Mouse (Mus musculus): ENCODE measurements around the gene Ankrd42. TPM values are rescaled to one million over a fixed set of nuclear protein-coding genes. Genes with fewer than 3 reads are reported as not detected.

The Ankrd42 gene
- not detected for polyA plus RNA-seq (2017; shearing (Covaris generic))

DNA sequence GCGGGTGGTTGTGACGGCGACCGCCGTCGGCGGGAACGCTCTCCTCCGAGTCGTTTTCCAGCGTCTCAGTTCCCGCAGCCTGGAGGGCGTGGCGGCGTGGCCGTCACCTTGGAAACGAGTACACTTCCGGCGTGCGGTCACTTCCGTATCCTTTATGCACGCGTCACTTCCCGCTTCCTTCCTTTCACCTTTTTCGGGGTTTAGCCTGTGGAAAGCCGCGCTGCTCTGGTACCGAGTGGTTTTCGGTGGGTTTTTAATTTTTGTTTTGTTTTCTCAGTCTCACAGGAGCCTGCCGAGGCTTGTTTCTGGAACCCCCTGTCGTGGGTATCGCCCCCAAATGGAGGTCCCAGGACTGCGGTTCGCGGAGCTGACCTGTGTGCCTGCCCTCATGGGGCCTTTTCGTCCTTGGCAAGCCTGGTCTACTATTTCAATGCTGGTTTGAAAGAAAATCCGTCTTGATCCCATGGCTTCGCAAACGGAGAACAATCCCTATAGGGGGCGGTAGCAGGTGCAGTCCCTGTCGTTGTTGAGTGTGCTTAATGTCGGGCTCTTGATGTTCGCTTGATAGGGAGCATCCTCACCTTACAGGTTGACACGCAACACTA lies at the start of gene Ankrd42:
Gene Ankrd42, minus strand, starts transcription at position 122 of the 605 bp plus-strand sequence.
- ATAC-seq = peak; percentile 98

DNA sequence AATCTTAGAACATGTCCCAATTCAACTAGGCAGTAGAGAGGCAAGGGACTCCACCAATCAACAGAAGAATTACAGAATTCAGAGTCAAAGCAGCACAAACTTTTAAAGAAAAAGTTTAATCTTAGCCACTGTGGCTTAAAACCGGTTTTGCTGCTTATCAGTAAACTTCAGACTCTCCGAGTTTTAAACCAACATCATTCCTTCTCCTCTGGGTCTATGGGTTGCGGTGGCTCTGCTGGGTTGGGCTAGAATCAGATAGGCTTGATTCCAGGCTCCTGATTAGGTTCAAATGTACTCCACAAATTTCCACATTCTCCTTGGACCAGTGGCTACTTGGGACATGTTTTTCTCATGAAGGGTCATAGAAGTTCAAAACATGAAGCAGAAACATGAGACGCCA lies 40.4 kb upstream of the Ankrd42 start:
- ATAC-seq = no peak

DNA sequence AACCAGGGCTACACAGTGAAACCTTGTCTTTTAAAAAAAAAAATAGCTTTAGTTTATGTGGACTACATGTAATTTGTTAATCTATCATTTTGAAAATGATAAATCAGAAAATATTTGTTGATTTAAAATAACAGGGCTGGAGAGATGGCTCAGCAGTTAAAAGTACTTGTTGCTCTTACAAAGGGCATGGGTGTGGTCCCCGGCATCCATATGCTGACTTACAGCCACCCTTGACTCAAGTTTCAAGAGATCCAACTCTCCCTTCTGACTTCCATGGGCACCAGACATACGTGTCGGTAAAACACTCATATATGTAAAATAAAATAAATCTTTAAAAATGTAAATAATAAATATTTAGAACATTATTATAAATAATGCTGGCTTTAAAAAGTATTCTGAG lies 38.2 kb upstream of the Ankrd42 start:
- no peak for ATAC-seq

DNA sequence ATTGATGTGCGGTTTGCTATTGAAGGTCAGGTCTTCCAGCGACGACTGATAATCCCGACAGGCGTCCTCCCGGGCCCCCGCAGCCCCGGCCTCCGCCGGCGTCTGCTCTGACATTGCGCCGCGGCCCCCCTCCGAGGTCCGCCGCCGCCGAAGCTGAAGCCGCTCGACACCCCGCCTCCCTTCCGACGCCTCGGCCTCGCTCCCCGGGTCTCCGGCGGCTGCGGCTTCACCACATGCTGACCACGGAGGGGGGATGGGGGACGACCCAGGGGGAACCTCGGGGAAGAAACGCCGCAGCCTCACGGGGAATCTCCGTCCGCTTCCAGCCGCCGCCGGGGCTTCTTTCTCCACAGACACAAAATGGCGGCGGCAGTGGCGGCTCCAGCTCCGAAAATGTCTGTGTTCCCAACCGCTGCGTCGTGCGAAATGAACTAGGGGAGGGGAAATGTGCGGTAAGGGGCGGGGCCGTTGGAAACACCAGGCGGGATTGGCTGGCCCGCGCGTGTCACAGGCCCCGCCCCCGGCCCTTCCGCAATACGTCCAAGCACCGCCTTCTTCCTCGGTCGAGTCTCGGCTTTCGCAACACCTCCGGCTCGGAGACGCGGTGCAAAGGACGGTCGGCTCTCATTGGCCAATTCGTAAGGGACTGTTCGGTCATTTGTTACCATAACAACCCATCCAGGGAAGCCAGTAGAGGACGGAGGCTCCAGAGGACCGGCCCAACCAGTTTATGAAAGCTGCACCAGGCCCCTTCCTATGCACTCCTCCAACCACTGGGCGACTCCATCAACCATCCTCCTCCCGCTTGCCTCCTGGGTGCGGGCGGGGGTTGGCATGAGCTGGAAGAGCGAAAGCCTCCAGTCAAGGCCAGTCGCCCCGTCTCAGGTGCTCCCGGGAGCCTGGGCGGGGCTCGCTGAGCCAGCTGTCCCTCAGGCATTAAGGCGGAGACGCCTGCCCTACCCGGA lies 32.8 kb upstream of the Ankrd42 start, which contains the start of gene Pcf11:
Gene Pcf11, minus strand, starts transcription at position 428 of the 965 bp plus-strand sequence.
- ATAC-seq = peak; percentile 86

DNA sequence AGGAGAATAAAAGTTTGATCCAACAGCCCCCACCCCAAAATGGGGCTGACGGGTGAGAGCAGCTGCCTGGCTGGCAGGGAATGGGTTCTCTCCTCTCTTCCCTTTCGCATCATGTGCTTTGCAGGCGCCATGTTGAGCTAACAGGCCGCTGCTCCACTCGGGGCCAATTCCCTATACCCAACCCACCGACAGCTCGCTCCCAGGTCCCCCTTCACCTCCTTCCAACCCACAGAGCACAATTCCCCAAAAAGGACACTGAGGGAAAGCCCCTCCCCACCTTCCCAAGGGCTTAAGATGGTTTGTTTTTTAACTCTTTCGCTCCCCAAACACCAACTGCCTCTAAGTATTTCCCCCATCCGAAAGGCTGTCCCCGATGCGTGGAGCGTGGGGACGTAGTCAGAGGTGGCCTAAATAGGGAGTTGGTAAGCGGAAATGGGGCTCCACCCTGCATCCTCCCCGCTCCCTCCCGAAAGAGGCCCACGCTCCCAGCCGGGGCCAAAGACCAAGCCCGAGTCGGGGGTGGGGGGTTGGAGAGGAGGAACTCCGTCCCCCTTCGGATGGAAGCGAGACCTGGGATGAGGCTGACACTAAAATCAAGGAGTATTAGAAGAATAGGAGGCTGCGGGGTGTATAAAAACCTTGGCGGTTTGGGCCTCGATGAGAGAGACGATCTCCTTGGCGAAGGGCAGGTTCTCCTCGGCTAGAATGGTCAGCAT lies 32.0 kb upstream of the Ankrd42 start:
- ATAC-seq = peak; percentile 37

DNA sequence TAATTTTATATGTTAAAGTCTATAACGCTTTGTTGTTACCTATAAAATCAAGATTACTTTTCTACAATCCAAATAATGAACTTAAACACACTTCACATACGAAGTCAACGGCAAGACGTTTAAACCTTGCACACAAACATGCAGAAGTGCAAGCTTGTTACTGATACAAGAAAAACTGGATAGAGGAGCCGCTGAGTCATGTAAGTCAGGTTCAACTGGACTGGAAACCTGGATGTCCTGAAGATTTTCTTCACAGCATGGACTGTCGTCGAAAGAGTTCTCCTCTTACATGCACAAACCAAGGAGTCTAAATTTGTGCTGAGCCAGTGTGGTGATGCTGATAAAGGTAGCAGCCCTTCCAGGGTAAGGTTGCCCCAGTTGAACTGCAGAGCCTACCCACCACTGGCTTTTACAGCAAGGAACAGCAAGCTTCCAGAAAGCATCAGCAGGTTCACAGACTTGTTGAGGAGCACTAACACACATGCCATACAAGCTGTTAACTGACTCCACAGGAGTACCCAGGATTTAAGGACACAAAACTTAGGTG lies 29.4 kb upstream of the Ankrd42 start:
- no peak for ATAC-seq

DNA sequence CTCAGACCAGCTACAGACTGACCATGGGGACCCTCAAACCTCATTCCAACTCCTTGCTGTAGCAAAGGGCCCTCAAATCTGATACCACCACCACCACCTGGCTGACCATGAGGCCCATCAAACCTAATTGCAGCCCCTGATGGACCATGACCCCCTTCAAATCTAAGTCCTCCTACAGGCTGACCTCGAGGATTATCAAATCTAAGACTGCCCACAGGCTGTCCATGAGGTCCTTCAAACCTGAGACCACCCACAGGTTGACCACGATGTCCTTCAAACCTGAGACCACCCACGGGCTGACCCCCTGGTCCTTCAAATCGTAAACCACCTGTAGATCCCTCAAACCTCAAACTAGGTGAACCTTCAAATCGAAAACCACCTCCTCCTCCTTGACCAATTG lies 21.1 kb upstream of the Ankrd42 start:
- no peak for ATAC-seq

DNA sequence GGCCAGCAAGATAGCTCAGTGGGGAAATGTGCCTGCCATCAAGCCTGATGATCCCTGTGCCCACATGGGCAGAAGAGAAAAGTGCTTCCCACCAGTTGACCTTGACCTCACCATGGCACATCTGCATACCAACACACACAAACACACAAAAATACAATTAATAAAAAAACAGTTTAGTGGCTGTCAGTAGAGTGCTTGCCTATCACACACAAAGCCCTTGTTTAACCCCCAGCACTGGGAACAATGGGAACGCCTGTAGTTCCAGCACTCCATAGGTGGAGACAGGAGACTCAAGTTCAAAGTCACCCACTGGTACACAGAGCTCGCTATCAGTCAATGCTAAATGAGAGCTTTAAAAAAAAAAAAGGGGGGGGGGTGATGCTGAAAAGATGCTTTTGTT lies 19.4 kb upstream of the Ankrd42 start:
- ATAC-seq = no peak

DNA sequence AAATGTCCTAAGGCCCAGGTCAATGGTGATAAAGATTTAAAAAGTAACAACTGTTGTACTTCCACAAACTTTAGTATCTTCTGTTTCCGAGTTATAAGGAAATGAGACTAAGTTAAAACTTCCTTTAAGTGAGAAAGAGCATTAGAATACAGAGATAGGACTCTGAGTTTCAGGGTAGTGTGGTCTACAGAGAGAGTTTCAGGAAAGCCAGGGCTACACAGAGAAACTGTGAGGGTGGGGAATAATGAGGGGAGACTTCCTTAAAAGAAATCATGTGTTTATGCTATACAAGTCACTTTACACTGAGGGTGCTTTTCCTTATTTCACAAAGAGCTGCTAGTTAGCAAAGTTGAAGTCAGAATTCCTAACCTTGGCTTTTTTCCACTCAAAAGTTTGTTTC lies 16.4 kb upstream of the Ankrd42 start:
- ATAC-seq = no peak

DNA sequence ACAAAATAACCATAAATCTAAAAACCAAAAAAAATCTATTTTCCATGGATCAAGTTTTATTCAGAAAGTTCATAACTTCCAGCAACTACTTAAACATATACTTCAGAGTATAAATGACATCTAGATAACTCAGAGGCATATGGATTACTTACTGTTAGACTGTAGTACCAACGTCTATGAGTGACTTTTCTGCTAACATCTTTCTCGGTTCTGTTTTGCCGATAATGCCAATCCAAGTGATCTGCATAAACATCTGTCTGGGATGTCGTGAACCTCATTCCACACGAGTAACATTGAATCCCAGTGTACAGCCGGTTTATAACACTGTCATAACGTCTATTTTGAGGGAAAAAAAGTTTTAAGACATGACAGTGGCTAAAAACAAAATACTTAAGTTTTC lies 10.8 kb upstream of the Ankrd42 start:
- ATAC-seq = no peak

DNA sequence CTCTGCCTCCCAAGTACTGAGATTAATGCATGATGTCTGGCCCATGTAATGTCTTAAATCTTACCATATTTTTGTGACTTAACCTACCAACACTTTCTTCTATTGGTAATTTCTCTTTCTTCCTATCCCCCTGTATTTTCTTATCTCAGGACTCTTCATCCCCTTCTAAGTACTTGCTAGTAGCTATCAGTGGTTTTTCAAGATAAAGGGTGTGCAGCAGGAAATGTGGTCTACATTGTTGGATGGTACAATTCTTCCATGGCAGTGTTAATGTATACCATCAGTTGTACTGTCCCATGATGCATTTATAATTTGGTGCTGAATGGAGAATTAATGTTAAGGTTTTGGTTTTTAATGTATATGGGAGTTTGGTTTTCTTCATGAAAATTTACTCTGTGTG lies 5.4 kb upstream of the Ankrd42 start:
- ATAC-seq = no peak

DNA sequence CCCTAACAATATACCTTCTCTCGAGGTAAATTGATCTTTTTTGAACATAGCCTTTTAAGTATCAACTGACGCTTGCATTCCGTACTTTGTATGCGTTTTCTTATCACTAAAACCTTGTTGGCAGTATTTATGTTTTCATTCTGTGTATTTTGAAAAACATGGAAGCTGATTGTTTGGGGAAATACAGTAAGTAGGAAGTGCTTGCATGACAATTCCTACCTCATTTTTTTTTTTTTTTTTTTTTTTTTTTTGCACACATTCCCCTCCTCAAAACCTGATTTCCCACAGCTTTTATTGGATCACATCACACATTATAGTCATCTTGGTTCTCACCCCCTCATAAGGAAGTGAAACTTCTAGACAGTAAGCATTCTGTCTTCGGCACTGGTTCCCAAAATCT lies 1.1 kb upstream of the Ankrd42 start:
- ATAC-seq = no peak

DNA sequence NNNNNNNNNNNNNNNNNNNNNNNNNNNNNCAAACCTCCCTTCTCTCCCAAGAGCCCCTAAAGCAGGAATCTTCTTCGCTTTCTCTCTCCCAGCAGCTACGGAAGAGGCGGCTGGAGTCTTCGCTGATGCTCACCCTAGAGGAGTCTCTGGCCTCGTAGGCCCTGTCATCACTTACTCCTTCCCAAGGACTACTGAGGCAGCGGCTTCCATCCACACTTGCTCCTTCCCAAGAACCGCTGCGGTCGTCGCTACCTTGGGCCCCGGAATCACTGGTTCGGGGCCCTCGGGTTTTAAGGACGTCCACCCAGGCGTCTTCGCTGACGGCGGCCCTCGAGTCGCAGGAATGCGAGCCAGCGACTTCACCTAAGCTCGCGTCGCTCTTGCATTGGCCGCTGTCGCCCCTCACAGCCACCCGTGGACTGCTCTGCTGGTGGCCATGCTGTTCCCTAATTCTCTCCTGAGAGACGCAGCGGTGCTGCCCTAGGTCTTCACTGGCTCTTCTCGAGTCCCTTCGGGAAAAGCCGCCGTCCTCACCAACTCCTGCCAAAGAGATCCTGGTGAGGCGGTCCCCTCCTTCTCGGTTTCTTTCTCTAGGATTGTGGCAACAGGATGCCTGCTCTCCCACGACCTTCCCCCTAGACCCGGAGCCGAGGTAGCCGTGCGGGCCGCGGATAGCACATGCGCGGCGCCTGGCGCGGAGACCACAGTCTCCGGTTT lies 489 bp downstream of the Ankrd42 start:
- peak; percentile 13 for ATAC-seq

DNA sequence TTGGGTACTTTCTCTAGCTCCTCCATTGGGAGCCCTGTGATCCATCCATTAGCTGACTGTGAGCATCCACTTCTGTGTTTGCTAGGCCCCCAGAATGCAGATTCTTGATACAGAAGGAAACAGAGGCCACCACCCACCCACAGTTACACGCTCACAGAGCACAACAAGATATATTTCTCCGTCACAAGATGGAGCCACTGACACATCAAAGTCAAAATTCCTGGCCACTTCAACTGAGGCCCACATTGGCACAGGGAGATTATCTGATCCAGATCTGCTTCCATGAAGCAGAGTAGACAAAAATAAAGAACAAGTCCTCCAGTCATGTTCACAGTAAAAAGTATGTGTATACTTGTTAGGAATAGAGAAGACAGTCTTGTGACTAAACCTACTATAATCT lies 6.8 kb downstream of the Ankrd42 start:
- no peak for ATAC-seq

DNA sequence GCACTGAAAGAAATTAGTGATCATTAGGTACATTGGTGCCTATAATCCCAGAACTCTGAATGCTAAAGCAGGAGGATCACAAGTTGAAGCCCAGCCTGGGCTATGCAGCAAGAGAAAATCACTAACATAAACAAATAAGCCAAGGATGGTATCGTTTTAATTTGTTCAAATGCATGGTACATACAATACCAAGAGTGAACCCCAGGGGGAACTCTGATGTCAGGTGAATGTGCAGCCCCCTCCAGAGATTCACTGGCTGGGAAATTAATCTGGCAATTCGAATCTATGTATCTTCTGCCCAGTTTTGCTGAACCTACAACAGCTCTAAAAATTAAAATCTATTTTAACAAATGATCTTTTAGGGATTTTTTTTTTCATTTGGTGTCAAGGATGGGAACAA lies 12.5 kb downstream of the Ankrd42 start:
- peak; percentile 68 for ATAC-seq

DNA sequence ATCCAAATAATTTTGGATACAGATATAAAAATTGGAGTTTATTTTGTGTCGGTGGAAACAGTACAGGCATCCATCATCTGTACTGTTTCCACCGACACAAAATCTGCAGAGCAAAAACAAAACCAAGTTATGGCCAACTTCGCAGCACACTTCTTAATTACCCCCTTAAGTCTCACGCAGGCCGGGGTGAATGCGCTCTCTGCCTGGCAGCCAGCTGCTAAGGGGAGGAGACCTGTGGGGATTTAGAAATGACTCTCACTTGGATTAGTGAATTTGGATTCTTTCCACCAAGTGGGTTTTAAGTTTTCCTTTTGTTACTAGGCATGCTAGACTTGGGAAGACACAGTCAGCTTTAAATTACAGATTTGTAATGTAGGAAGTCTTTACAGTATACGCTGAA lies 26.1 kb downstream of the Ankrd42 start:
- ATAC-seq = no peak

DNA sequence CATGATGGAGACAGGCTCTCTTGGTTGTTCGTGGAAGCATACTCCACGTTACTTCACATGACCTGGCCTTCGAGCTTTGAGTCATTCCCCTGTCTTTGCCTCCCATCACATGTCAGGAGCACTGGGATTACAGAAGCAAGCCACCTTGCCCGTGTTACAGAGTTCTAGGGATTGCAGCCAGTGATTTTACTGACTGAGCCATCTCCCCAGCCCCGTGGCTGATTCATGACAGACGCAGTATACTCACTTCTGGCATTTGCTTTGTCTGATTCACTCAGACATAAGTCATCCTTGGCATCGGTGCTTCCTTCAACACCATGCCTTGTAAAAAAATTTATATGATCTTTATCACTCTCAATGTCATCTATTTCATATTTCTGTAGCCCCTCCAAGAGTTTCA lies 32.0 kb downstream of the Ankrd42 start:
- ATAC-seq = no peak

DNA sequence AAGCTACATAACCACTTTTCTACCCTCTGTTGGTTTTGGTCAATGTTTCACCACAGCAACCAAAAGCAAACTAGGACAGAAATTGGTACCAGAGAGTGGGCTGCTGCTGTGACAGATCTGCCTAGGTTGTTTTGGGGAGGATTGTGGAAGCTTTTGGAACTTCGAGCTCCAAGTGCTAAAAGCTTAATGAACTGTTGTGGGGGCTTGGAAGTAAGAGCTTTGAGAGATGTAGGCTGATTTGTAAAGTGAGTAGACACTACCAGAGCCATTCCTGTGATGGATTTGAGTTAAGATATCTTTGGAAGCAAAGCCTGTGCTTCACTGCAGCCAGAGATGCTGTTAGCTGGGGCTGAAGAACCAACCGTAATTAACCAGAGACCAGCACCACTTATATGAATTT lies 46.1 kb downstream of the Ankrd42 start:
- ATAC-seq = no peak

DNA sequence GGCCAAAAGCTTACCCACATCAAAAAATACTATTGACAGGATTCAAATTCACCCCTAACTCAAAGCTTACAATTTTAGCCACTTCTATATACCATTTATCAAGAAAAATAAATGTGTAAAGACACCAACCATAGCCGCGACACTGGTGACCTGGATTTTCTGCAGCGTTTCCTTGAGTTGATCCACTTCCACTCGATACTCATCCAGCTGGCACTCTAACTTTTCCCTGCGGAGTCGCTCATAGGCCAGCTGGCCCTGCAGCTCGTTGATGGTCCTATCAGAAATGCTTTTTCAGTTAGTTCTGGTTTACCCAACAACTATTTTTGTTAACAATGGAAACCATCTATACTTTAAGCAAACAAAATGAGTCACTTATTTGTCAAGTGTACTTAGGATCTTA lies 47.0 kb downstream of the Ankrd42 start:
- ATAC-seq = no peak

DNA sequence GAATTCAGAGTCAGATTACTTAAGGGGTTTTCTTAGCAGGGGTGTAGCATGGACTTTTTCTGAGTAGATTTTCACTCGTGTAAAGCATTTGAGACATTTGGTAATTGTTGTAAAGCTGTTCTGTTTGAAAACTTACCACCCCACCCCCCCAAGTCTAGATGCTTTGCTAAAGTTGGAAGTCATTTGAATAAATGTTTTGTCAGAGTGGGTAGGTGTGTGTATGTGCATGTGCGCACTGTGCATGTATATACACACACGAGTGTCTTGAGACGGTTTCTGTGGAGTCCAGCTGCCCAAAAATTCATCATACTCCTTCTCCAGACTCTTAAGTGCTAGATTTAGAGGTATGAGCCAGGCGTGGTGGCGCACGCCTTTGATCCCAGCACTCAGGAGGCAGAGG lies 53.4 kb downstream of the Ankrd42 start:
- no peak for ATAC-seq

DNA sequence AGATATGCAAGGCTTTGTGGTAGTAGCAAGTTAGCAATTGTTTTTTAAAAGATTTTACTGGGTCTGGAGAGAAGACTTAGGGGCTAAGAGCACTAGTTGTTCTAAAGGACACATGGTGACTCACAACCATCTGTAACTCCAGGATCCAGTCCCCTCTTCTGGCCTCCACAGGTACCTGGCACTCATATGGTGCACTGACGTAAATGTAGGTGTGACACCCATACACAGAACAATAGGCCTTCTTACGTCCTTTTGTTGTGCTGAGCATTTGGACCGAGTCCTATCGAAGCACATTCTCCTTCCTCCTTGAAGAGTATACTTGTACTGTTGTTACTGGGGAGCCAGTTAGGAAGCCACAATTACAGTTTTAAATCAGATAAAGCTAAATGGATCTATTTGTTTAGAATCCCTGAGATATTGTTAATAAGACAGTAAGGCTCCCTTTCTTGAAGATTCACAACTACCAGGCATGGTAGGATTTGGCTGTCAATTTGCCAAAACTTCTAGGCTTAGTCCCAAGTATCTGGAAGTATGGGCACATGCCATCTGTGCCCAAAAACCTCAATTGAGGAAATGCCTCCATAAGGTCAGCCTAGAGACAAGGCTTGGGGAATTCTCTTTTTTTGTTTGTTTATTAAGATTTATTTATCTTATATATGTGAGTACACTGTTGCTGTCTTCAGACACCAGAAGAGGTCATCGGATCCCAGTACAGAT lies 56.3 kb downstream of the Ankrd42 start:
- ATAC-seq = no peak

DNA sequence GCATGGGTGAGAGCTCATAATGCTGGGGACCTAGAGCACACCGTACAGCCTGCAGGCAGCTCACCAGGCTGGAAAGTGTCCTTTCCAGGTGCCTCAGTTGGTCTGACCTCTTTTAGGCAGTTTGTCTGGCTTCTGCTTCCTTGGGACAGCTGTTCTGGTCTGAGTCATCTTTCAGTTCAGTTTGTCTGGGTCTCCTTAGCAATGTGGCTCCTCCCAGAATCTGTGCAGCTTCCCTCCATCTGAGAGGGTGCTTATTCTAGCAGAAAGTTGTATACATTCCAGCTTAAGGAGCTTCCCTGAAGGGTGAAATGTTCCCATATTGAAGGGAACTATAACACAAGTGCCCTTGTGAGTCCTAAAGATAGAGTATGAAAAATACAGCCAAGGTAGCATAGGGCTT lies 70.2 kb downstream of the Ankrd42 start:
- no peak for ATAC-seq

Measured in activated CD4-positive, CD25-positive, alpha-beta regulatory T cell, adult 4 months (primary cell).